In genomic region chr2:145533086-145533485, GRCm38 (mm10) we compare ENCODE assay signal across 23 mouse cellular contexts.
DNase-seq lines count a peak whose midpoint lies in the region; ATAC-seq lines count a peak whose summit lies in the region.
"Had no signal": no experiment of that assay in that cellular context is flagged by ENCODE, and none has a peak within 500 bp of the region (broad histone marks: within the 10 kb centered on the region; RNA-seq: fewer than 3 reads in every experiment).

No protein-coding gene starts in this region.

- no peaks in the 10 kb centered on the region for H3K36me3 ChIP-seq in midbrain, embryonic 11.5 days (ENCODE audit: control insufficient read depth, insufficient read depth, low read length)
- no peaks in the 10 kb centered on the region for H3K36me3 ChIP-seq in midbrain, embryonic 13.5 days
- H3K36me3 ChIP-seq in embryonic facial prominence, embryonic 10.5 days (replicated peaks), result no peaks in the 10 kb centered on the region
- H3K36me3 ChIP-seq: embryonic facial prominence, embryonic 13.5 days; forebrain, embryonic 12.5 days; G1E; heart, embryonic 12.5 days; hindbrain, embryonic 13.5 days had no signal

- H3K4me1 ChIP-seq in midbrain, embryonic 11.5 days (ENCODE audit: control insufficient read depth, insufficient read depth, low read length), result no peaks in the 10 kb centered on the region
- H3K4me1 ChIP-seq in midbrain, embryonic 13.5 days (replicated peaks), result no peaks in the 10 kb centered on the region
- H3K4me1 ChIP-seq in embryonic facial prominence, embryonic 10.5 days, result no peaks in the 10 kb centered on the region
- H3K4me1 ChIP-seq: forebrain, embryonic 12.5 days; hindbrain, embryonic 13.5 days had no signal

- ATAC-seq in midbrain, embryonic 11.5 days (ENCODE audit: low FRiP score), result no peak
- ATAC-seq in midbrain, embryonic 13.5 days, result no peak
- ATAC-seq: CD4-positive, CD25-positive, alpha-beta regulatory T cell, adult 4 months; forebrain, embryonic 16.5 days had no signal

- no peak overlapping the region for H3K9ac ChIP-seq in midbrain, embryonic 11.5 days (ENCODE audit: low read length)
- H3K9ac ChIP-seq in midbrain, embryonic 13.5 days (replicated peaks), result no peak overlapping the region
- H3K9ac ChIP-seq: embryonic facial prominence, embryonic 13.5 days; forebrain, embryonic 12.5 days; heart, embryonic 12.5 days; hindbrain, embryonic 13.5 days had no signal

- 94% methylated on average over 2 of the region's 2 CpGs for WGBS in midbrain, embryonic 11.5 days
- 88% methylated on average over 2 of the region's 2 CpGs for WGBS in midbrain, embryonic 13.5 days
- 84% methylated on average over 2 of the region's 2 CpGs for WGBS in embryonic facial prominence, embryonic 10.5 days

- DNase-seq in heart, adult 11 months, result peak; percentile 88
- DNase-seq in heart, postnatal 25 days (ENCODE audit: low spot score), result no peak
- DNase-seq in midbrain, embryonic 11.5 days (ENCODE audit: low spot score, missing footprints), result peak; percentile 65
- DNase-seq in lung, postnatal 14 days, result peak; percentile 49
- DNase-seq in embryonic facial prominence, embryonic 10.5 days (ENCODE audit: low spot score), result no peak
- no peak for DNase-seq in adrenal gland, adult (ENCODE audit: inconsistent age in 2 of 2, low spot score in 1 of 2)
- no peak for DNase-seq in right cerebral cortex, postnatal 4 days
- DNase-seq: adrenal gland, postnatal 14 days; B cell, adult 2 months; cerebellum, adult 11-12 months; cerebellum, adult 9-10 months; cerebellum, postnatal 25 days; gastrocnemius, postnatal 10 days; heart, postnatal 4 days had no signal

- H3K27me3 ChIP-seq in midbrain, embryonic 11.5 days (ENCODE audit: control insufficient read depth, insufficient read depth, low read length), result no peaks in the 10 kb centered on the region
- H3K27me3 ChIP-seq in midbrain, embryonic 13.5 days, result no peaks in the 10 kb centered on the region
- H3K27me3 ChIP-seq in embryonic facial prominence, embryonic 10.5 days (replicated peaks; ENCODE audit: low read depth, poor library complexity, severe bottlenecking), result no peaks in the 10 kb centered on the region
- H3K27me3 ChIP-seq: embryonic facial prominence, embryonic 13.5 days; forebrain, embryonic 12.5 days; heart, embryonic 12.5 days; hindbrain, embryonic 13.5 days had no signal

- no peak overlapping the region for H3K4me3 ChIP-seq in midbrain, embryonic 11.5 days (ENCODE audit: low read depth, low read length)
- no peak overlapping the region for H3K4me3 ChIP-seq in midbrain, embryonic 13.5 days (replicated peaks)
- H3K4me3 ChIP-seq in embryonic facial prominence, embryonic 10.5 days, result no peak overlapping the region
- H3K4me3 ChIP-seq: embryonic facial prominence, embryonic 13.5 days; forebrain, embryonic 12.5 days; heart, adult 2 months; heart, embryonic 12.5 days; hindbrain, embryonic 13.5 days had no signal

- H3K4me2 ChIP-seq in midbrain, embryonic 11.5 days, result no peak overlapping the region
- no peak overlapping the region for H3K4me2 ChIP-seq in midbrain, embryonic 13.5 days (replicated peaks)
- H3K4me2 ChIP-seq: embryonic facial prominence, embryonic 13.5 days; forebrain, embryonic 12.5 days; heart, embryonic 12.5 days; hindbrain, embryonic 13.5 days had no signal

- intact Hi-C loops in heart, postnatal 25 days (cut with DNase I), result no loop called here

- no peaks in the 10 kb centered on the region for H3K9me3 ChIP-seq in midbrain, embryonic 11.5 days (ENCODE audit: control insufficient read depth, low read length)
- no peaks in the 10 kb centered on the region for H3K9me3 ChIP-seq in midbrain, embryonic 13.5 days
- no peaks in the 10 kb centered on the region for H3K9me3 ChIP-seq in embryonic facial prominence, embryonic 10.5 days
- H3K9me3 ChIP-seq: embryonic facial prominence, embryonic 13.5 days; forebrain, embryonic 12.5 days; heart, embryonic 12.5 days; hindbrain, embryonic 13.5 days had no signal

- H3K27ac ChIP-seq in midbrain, embryonic 11.5 days (ENCODE audit: low read depth, low read length), result no peak overlapping the region
- H3K27ac ChIP-seq in midbrain, embryonic 13.5 days, result no peak overlapping the region
- H3K27ac ChIP-seq in embryonic facial prominence, embryonic 10.5 days (replicated peaks), result no peak overlapping the region
- H3K27ac ChIP-seq: embryonic facial prominence, embryonic 13.5 days; forebrain, embryonic 12.5 days; heart, adult 2 months; hindbrain, embryonic 13.5 days had no signal

Comparison
In these comparisons a context has a peak if more than half of its experiments do, and no peak if none do; other contexts are left out.
1. DNase-seq: peak in heart, adult 11 months (single experiment), midbrain, embryonic 11.5 days (single experiment) and lung, postnatal 14 days (single experiment); none in heart, postnatal 25 days (single experiment), embryonic facial prominence, embryonic 10.5 days (single experiment), adrenal gland, adult (0 of 2) and right cerebral cortex, postnatal 4 days (single experiment).